14 mouse cellular contexts compared by ENCODE assay signal in genomic region chr8:108935834-108936694, GRCm38 (mm10).
DNase-seq lines count a peak whose midpoint lies in the region; ATAC-seq and TF ChIP-seq lines count a peak whose summit lies in the region.
"Had no signal": no experiment of that assay in that cellular context is flagged by ENCODE, and none has a peak within 500 bp of the region (broad histone marks: within the 10 kb centered on the region; RNA-seq: fewer than 3 reads in every experiment).

No protein-coding gene starts in this region.

- H3K9me3 ChIP-seq in hindbrain, embryonic 13.5 days = no peaks in the 10 kb centered on the region
- no peaks in the 10 kb centered on the region; the same call in 1 of the 2 replicates for H3K9me3 ChIP-seq in hindbrain, embryonic 16.5 days (ENCODE audit: control insufficient read depth, low read length)
- H3K9me3 ChIP-seq in limb, embryonic 14.5 days (ENCODE audit: control insufficient read depth, low read length) = no peaks in the 10 kb centered on the region

- no peaks in the 10 kb centered on the region for H3K79me2 ChIP-seq in C2C12 (ENCODE audit: control insufficient read depth, insufficient read depth)

- H3K36me3 ChIP-seq in hindbrain, embryonic 13.5 days = peaks cover 39% of the 10 kb centered on the region
- no peaks in the 10 kb centered on the region; the same call in 1 of the 2 replicates for H3K36me3 ChIP-seq in hindbrain, embryonic 16.5 days (ENCODE audit: control insufficient read depth, insufficient read depth, low read length)
- H3K36me3 ChIP-seq in C2C12 (ENCODE audit: control insufficient read depth, insufficient read depth) = peaks cover 37% of the 10 kb centered on the region
- H3K36me3 ChIP-seq in limb, embryonic 14.5 days (ENCODE audit: control insufficient read depth, insufficient read depth, low read length) = peaks cover 60% of the 10 kb centered on the region

- DNase-seq in brain, embryonic 14.5 days (ENCODE audit: low read depth) = peak; percentile 69
- DNase-seq in limb, embryonic 14.5 days (ENCODE audit: low spot score) = peak; percentile 33
- no peak for DNase-seq in right cerebral cortex, postnatal 4 days
- DNase-seq in heart, adult 11 months = no peak
- DNase-seq in adrenal gland, adult (ENCODE audit: inconsistent age in 2 of 2, low spot score in 1 of 2) = no peak
- DNase-seq: adrenal gland, adult 2 months; cerebellum, adult 9-11 months; heart, adult 2 months; kidney, postnatal 10 days; liver, postnatal 0 days had no signal

- no peak overlapping the region for H3ac ChIP-seq in C2C12 (ENCODE audit: control insufficient read depth, insufficient read length, low read depth)

- H3K9ac ChIP-seq in hindbrain, embryonic 13.5 days = no peak overlapping the region
- H3K9ac ChIP-seq in hindbrain, embryonic 16.5 days (ENCODE audit: low read depth, low read length) = no peak overlapping the region
- no peak overlapping the region for H3K9ac ChIP-seq in limb, embryonic 14.5 days (ENCODE audit: low read depth, low read length, severe bottlenecking)
- H3K9ac ChIP-seq: liver, postnatal 0 days had no signal

- no peaks in the 10 kb centered on the region for H3K27me3 ChIP-seq in hindbrain, embryonic 13.5 days
- H3K27me3 ChIP-seq in hindbrain, embryonic 16.5 days (replicated peaks; ENCODE audit: control insufficient read depth, insufficient read depth, low read length) = no peaks in the 10 kb centered on the region
- H3K27me3 ChIP-seq in C2C12 (ENCODE audit: control insufficient read depth, insufficient read depth, insufficient read length) = no peaks in the 10 kb centered on the region
- H3K27me3 ChIP-seq in limb, embryonic 14.5 days (ENCODE audit: control insufficient read depth, insufficient read depth, low read length) = no peaks in the 10 kb centered on the region
- H3K27me3 ChIP-seq: Patski had no signal

- H3K79me3 ChIP-seq in C2C12 (ENCODE audit: low read depth) = no peaks in the 10 kb centered on the region

- no peak overlapping the region for H3K4me3 ChIP-seq in hindbrain, embryonic 13.5 days
- H3K4me3 ChIP-seq in hindbrain, embryonic 16.5 days (ENCODE audit: low read length) = no peak overlapping the region
- no peak overlapping the region for H3K4me3 ChIP-seq in C2C12 (ENCODE audit: insufficient read depth, poor library complexity, severe bottlenecking)
- H3K4me3 ChIP-seq in limb, embryonic 14.5 days (replicated peaks; ENCODE audit: low read length) = no peak overlapping the region
- H3K4me3 ChIP-seq: heart, adult 2 months had no signal

- H3K27ac ChIP-seq in hindbrain, embryonic 13.5 days = peak overlapping the region; percentile 55
- no peak overlapping the region for H3K27ac ChIP-seq in hindbrain, embryonic 16.5 days (ENCODE audit: low read depth, low read length)
- H3K27ac ChIP-seq in limb, embryonic 14.5 days (replicated peaks; ENCODE audit: low read depth, low read length) = 0 out of 2 replicates have a peak overlapping the region, but pooled peaks have one; percentile 13
- H3K27ac ChIP-seq: heart, adult 2 months had no signal

- no peak for ATAC-seq in hindbrain, embryonic 13.5 days (ENCODE audit: low FRiP score)
- no peak for ATAC-seq in hindbrain, embryonic 16.5 days
- ATAC-seq in limb, embryonic 14.5 days (ENCODE audit: low FRiP score, low read depth) = no peak
- ATAC-seq: liver, postnatal 0 days; Patski had no signal

- no peak for TF ChIP-seq CTCF in C2C12 (IDR thresholded peaks at IDR 0.05; ENCODE audit: control insufficient read depth, insufficient read depth, insufficient read length)
- no peak for TF ChIP-seq CTCF in brain, embryonic 14.5 days (IDR thresholded peaks at IDR 0.05; ENCODE audit: borderline replicate concordance, extremely low read depth, insufficient read depth, insufficient read length)

- H3K4me2 ChIP-seq in hindbrain, embryonic 13.5 days = no peak overlapping the region
- no peak overlapping the region for H3K4me2 ChIP-seq in hindbrain, embryonic 16.5 days (ENCODE audit: low read length)
- no peak overlapping the region for H3K4me2 ChIP-seq in limb, embryonic 14.5 days (replicated peaks; ENCODE audit: low read depth, low read length, severe bottlenecking)

- WGBS in hindbrain, embryonic 13.5 days = 77% methylated on average over 18 of the region's 18 CpGs
- 69% methylated on average over 18 of the region's 18 CpGs for WGBS in hindbrain, embryonic 16.5 days
- 65% methylated on average over 18 of the region's 18 CpGs for WGBS in limb, embryonic 14.5 days

- no peak for TF ChIP-seq POLR2A in brain, embryonic 14.5 days (IDR thresholded peaks at IDR 0.05; ENCODE audit: borderline replicate concordance, extremely low read depth, insufficient read depth, insufficient read length, poor library complexity, severe bottlenecking)
- TF ChIP-seq POLR2A in limb, embryonic 14.5 days (IDR thresholded peaks at IDR 0.05; ENCODE audit: borderline replicate concordance, extremely low read depth, insufficient read depth, insufficient read length) = no peak

- H3K4me1 ChIP-seq in hindbrain, embryonic 13.5 days (replicated peaks) = peaks cover 49% of the 10 kb centered on the region
- peaks cover 21% of the 10 kb centered on the region for H3K4me1 ChIP-seq in hindbrain, embryonic 16.5 days (ENCODE audit: control insufficient read depth, insufficient read depth, low read depth, low read length)
- H3K4me1 ChIP-seq in limb, embryonic 14.5 days (ENCODE audit: control insufficient read depth, insufficient read depth, low read length) = peaks cover 7% of the 10 kb centered on the region

TF ChIP-seq in C2C12, 6 proteins besides CTCF, POLR2A, EP300 and RAD21:
- TF ChIP-seq MAX (IDR thresholded peaks at IDR 0.05) (no peak), CEBPB (IDR thresholded peaks at IDR 0.05; ENCODE audit: low read depth) (peak; percentile 27)

Comparison
In these comparisons a context has a peak if more than half of its experiments do, and no peak if none do; other contexts are left out.
1. DNase-seq: peak in brain, embryonic 14.5 days (single experiment) and limb, embryonic 14.5 days (single experiment); none in right cerebral cortex, postnatal 4 days (single experiment), heart, adult 11 months (single experiment) and adrenal gland, adult (0 of 2).